Mouse (Mus musculus) cerebellum, postnatal 10 days (tissue): ENCODE results near the gene Ankrd54.
A peak's percentile ranks its signal among the peaks of the same experiment; 100 is the strongest.
"Not testable (repeated sequence)": the region's sequence is repeated elsewhere in the genome, so short reads cannot be mapped to it uniquely, and the experiment has no call there.

Source experiments
- DNase-seq, 2 experiments: peaks; one replicate each; pipeline ENCODE4 v3.0.0; 2021; ENCODE audit warnings: mixed read lengths in 2 of 2

The Ankrd54 gene

DNA sequence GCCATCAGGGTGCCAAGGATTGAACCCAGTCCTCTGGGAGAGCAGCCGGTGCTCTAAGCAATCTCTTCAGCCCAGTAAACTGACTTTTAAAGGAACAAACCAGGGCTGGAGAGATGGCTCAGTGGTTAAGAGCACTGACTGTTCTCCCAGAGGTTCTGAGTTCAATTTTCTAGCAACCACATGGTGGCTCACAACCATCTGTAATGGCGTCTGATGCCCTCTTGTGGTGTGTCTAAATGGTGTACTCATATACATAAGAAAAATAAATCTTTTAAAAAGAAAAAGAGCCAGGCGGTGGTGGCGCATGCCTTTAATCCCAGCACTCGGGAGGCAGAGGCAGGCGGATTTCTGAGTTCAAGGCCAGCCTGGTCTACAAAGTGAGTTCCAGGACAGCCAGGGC lies 54.9 kb downstream of the Ankrd54 start:
- not testable (repeated sequence) for DNase-seq

DNA sequence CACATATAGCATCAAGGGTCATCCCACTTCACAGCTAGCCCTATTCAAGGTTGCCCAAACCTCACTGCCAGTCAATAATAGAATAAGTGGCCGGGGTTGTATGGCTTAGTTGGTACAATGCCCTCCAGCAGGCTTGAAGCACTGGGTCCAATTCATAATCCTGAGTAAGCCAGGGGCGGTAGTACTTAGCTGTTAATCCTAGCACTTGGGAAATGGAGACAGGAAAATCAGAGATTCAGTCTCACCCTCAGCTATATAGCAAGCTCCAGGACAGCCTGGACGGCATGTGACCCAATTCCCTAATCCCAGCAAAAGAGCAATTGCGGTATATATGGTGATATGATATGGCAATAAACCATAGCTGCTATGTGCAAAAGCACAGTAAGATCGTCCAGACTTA lies 55.6 kb downstream of the Ankrd54 start:
- DNase-seq, result no peak

- peak; percentile 83 to 84 for DNase-seq
Observed at GRCm38 (mm10) chr15:79006638-79007037, 56.1 kb downstream of the Ankrd54 start.

GRCm38 (mm10) chr15:79005581-79005980 lies 57.1 kb downstream of the Ankrd54 start:
- DNase-seq, result no peak
